Mouse (Mus musculus) left cerebral cortex, adult 2 months (tissue): ENCODE results near the gene C1qtnf5. TPM values are rescaled to one million over a fixed set of nuclear protein-coding genes. Genes with fewer than 3 reads are reported as not detected.
A peak's percentile ranks its signal among the peaks of the same experiment; 100 is the strongest.

Experiments used
- DNase-seq, 2 experiments: peaks; one replicate each; pipeline ENCODE4 v3.0.0; 2021 to 2022; ENCODE audit warnings: low spot score in 2 of 2, mixed read lengths in 1 of 2; ENCODE audit errors: extremely low spot score in 1 of 2
- H3K27ac ChIP-seq: fragments of 200-600 bp; 2 replicates; pipeline ENCODE4 v1.8.1; 2022
- H3K4me3 ChIP-seq: fragments of 200-600 bp; 2 replicates; pipeline ENCODE4 v1.8.1; 2022
- CTCF ChIP-seq: fragments of 200-600 bp; IDR thresholded peaks from 2 replicates; pipeline ENCODE4 v1.8.1; 2022; ENCODE audit warnings: antibody characterized with exemption, mild to moderate bottlenecking, moderate library complexity
- intact Hi-C: fragments of 180-260 bp; cut with DNase I; formaldehyde crosslinking; loops from one replicate; pipeline ENCODE4 v1.15.1; 2025
- long read RNA-seq, 2 experiments: library from polyadenylated mRNA; stranded (forward); transcript quantifications; one replicate each; pipeline ENCODE4 v2.0.0; 2021; ENCODE audit warnings: borderline mapping rate in 2 of 2
- total RNA-seq, 2 experiments: library from RNA; stranded (reverse); gene quantifications; 2 replicates each; pipeline ENCODE4 v1.2.3; 2021

The C1qtnf5 gene
- total RNA-seq = 10 to 100 TPM; 14.2 to 15.3 TPM
- long read RNA-seq, experiment 1, transcript C1qtnf5-204 (3 exons, 1,365 nt) = major isoform, 11 of 17 reads
- long read RNA-seq, experiment 1, partial matches to known transcripts = 0 of 17 reads
- long read RNA-seq, experiment 1, other reads (novel, unspliced or antisense) = 1 of 17 reads
- long read RNA-seq, experiment 2, transcript C1qtnf5-204 (3 exons, 1,365 nt) = major isoform, 9 of 13 reads
- long read RNA-seq, experiment 2, partial matches to known transcripts = 0 of 13 reads
- long read RNA-seq, experiment 2, other reads (novel, unspliced or antisense) = 1 of 13 reads

- TF ChIP-seq CTCF = no peak
- intact Hi-C loops = loop anchor here (5.0 kb wide), 1 partner anchor 40 kb away; the partner anchor contains the start of gene Usp2
- peak within 1 kb of the TSS; percentile 63 for H3K27ac ChIP-seq
- peak within 1 kb of the TSS; percentile 19; the same call in 1 of the 2 replicates for H3K4me3 ChIP-seq
- peak; percentile 71 to 73 for DNase-seq
Measured at GRCm38 (mm10) chr9:44107110-44107509, at the start of gene C1qtnf5. Gene C1qtnf5, plus strand, starts transcription at chr9:44107245.

- TF ChIP-seq CTCF = no peak
- intact Hi-C loops = no loop called here
- Histone ChIP-seq H3K27ac (no peak overlapping the region), H3K4me3 (no peak overlapping the region)
- DNase-seq = no peak
Measured at GRCm38 (mm10) chr9:44058606-44059005, 48.4 kb upstream of the C1qtnf5 start.

GRCm38 (mm10) chr9:44065177-44065576, 41.9 kb upstream of the C1qtnf5 start:
- no peak overlapping the region for H3K4me3 ChIP-seq
- TF ChIP-seq CTCF = peak; percentile 18; the same call in 1 of the 2 replicates
- intact Hi-C loops = loop anchor here (5.0 kb wide), 2 partner anchors 42 to 78 kb away; partner anchors contain the start of gene C1qtnf5
- no peak for DNase-seq
- no peak overlapping the region for H3K27ac ChIP-seq

- peak within 1 kb of the TSS; percentile 62 for H3K4me3 ChIP-seq
- peak within 1 kb of the TSS; percentile 91 for H3K27ac ChIP-seq
- TF ChIP-seq CTCF = peak; percentile 99
- DNase-seq = peak; percentile 99 to 100
- intact Hi-C loops = loop anchor here (2.0 to 5.0 kb wide), 4 partner anchors 20 to 80 kb away; partner anchors contain the start of genes C1qtnf5 and Thy1
Measured at GRCm38 (mm10) chr9:44066785-44067225, 40.2 kb upstream of the C1qtnf5 start, which contains the start of gene Usp2. Gene Usp2, plus strand, starts transcription at chr9:44067021.

- TF ChIP-seq CTCF = no peak
- H3K27ac ChIP-seq = peak overlapping the region; percentile 91
- intact Hi-C loops = loop anchor here (2.0 to 5.0 kb wide), 4 partner anchors 19 to 80 kb away; partner anchors contain the start of genes C1qtnf5 and Thy1
- DNase-seq = no peak
- peak overlapping the region; percentile 62 for H3K4me3 ChIP-seq
Measured at GRCm38 (mm10) chr9:44067241-44067959, 39.6 kb upstream of the C1qtnf5 start.

- TF ChIP-seq CTCF = no peak
- intact Hi-C loops = loop anchor here (2.0 to 5.0 kb wide), 4 partner anchors 19 to 81 kb away; partner anchors contain the start of genes C1qtnf5 and Thy1
- Histone ChIP-seq H3K27ac (no peak overlapping the region), H3K4me3 (no peak overlapping the region)
- peak in 1 of 2 experiments; percentile 9 for DNase-seq
Measured at GRCm38 (mm10) chr9:44067960-44068330, 39.1 kb upstream of the C1qtnf5 start.

- TF ChIP-seq CTCF = no peak
- no peak overlapping the region for H3K27ac ChIP-seq
- intact Hi-C loops = loop anchor here (5.0 kb wide), 2 partner anchors 38 to 82 kb away; partner anchors contain the start of gene C1qtnf5
Measured at GRCm38 (mm10) chr9:44069252-44069651, 37.8 kb upstream of the C1qtnf5 start.

GRCm38 (mm10) chr9:44070113-44070843, 36.8 kb upstream of the C1qtnf5 start:
- H3K27ac ChIP-seq = no peak overlapping the region; the same call in 1 of the 2 replicates
- H3K4me3 ChIP-seq = no peak overlapping the region
- TF ChIP-seq CTCF = no peak
- DNase-seq = no peak
- intact Hi-C loops = no loop called here

More at GRCm38 (mm10) chr9:44069252-44069651, 37.8 kb upstream of the C1qtnf5 start:
- no peak overlapping the region for H3K4me3 ChIP-seq
- no peak for DNase-seq

- Histone ChIP-seq H3K27ac (peak overlapping the region; percentile 11; the same call in 1 of the 2 replicates), H3K4me3 (no peak overlapping the region)
- intact Hi-C loops = no loop called here
- no peak for TF ChIP-seq CTCF
- peak in 1 of 2 experiments; percentile 9 for DNase-seq
Measured at GRCm38 (mm10) chr9:44070844-44071231, 36.2 kb upstream of the C1qtnf5 start.

GRCm38 (mm10) chr9:44071914-44072598, 35.0 kb upstream of the C1qtnf5 start:
- Histone ChIP-seq H3K27ac (peak overlapping the region; percentile 88), H3K4me3 (peak overlapping the region; percentile 11; the same call in 1 of the 2 replicates)
- no peak for TF ChIP-seq CTCF
- intact Hi-C loops = no loop called here
- DNase-seq = peak in 1 of 2 experiments; percentile 34

- H3K4me3 ChIP-seq = peak overlapping the region; percentile 23; the same call in 1 of the 2 replicates
- intact Hi-C loops = no loop called here
- TF ChIP-seq CTCF = no peak
- peak overlapping the region; percentile 88 for H3K27ac ChIP-seq
- peak in 1 of 2 experiments; percentile 18 for DNase-seq
Measured at GRCm38 (mm10) chr9:44072599-44072915, 34.5 kb upstream of the C1qtnf5 start.
